Mouse (Mus musculus) CH12.LX (cell line): ENCODE measurements around the gene Vwce. TPM values are rescaled to one million over a fixed set of nuclear protein-coding genes. Genes with fewer than 3 reads are reported as not detected.

ENCODE experiments used
- DNase-seq: peaks from one replicate; pipeline ENCODE4 v3.0.0-alpha.2; 2013; ENCODE audit errors: extremely low read depth
- H3K27ac ChIP-seq: 2 replicates; pipeline ENCODE4 v1.5.1; 2012; ENCODE audit warnings: low read depth, mild to moderate bottlenecking, control low read depth, moderate library complexity; ENCODE audit not compliant: insufficient read depth
- H3K27me3 ChIP-seq: replicated peaks from 2 replicates; pipeline ENCODE3; 2012; ENCODE audit warnings: inconsistent platforms
- H3K36me3 ChIP-seq, 2 experiments: replicated peaks in 1 of 2; 2 replicates each; pipeline versions ENCODE3 to v1.6.1; 2012; ENCODE audit warnings: inconsistent platforms in 1 of 2, low read length in 1 of 2, mild to moderate bottlenecking in 1 of 2, mixed read lengths in 1 of 2, moderate library complexity in 1 of 2; ENCODE audit not compliant: control insufficient read depth in 1 of 2, insufficient read depth in 1 of 2
- H3K4me1 ChIP-seq, 2 experiments: 2 replicates each; pipeline ENCODE4 v1.6.1; 2012; ENCODE audit warnings: inconsistent platforms in 1 of 2, moderate library complexity in 1 of 2; ENCODE audit not compliant: insufficient read depth in 2 of 2, control insufficient read depth in 1 of 2
- H3K4me2 ChIP-seq: 2 replicates; pipeline ENCODE4 v1.6.1; 2012; ENCODE audit warnings: low read depth, mild to moderate bottlenecking, control low read depth; ENCODE audit not compliant: poor library complexity, insufficient read depth, severe bottlenecking
- H3K4me3 ChIP-seq, 3 experiments: fragments of 150-350 bp in 1 of 3; sonication (generic) in 1 of 3; replicated peaks in 1 of 3; 2 replicates each; pipeline versions ENCODE3 to v1.5.1; 2011 to 2012; ENCODE audit warnings: low read depth in 2 of 3, low read length in 2 of 3, mild to moderate bottlenecking in 2 of 3, moderate library complexity in 2 of 3, control low read depth in 1 of 3, improper control_type of control experiment in 1 of 3, inconsistent platforms in 1 of 3, mixed read lengths in 1 of 3; ENCODE audit not compliant: poor library complexity in 1 of 3
- H3K79me2 ChIP-seq: replicated peaks from 2 replicates; pipeline ENCODE4 v1.6.1; 2012; ENCODE audit warnings: mild to moderate bottlenecking, moderate library complexity; ENCODE audit not compliant: control insufficient read depth, poor library complexity, insufficient read depth, severe bottlenecking; ENCODE audit errors: extremely low read depth
- H3K9ac ChIP-seq: 2 replicates; pipeline ENCODE4 v1.6.1; 2012; ENCODE audit warnings: low read depth, mild to moderate bottlenecking, control low read depth, moderate library complexity; ENCODE audit not compliant: insufficient read depth
- H3K9me3 ChIP-seq: replicated peaks from 2 replicates; pipeline ENCODE3; 2012; ENCODE audit warnings: low read length, inconsistent platforms, mixed read lengths
- CHD1 ChIP-seq: IDR thresholded peaks from 2 replicates; pipeline ENCODE4 v1.6.1; 2012; ENCODE audit warnings: low read depth, low read length, improper control_type of control experiment, inconsistent platforms
- EP300 ChIP-seq: IDR thresholded peaks from 2 replicates; pipeline ENCODE4 v1.6.1; 2011; ENCODE audit warnings: low read length, improper control_type of control experiment
- ETS1 ChIP-seq: conservative IDR thresholded peaks from 2 replicates; pipeline ENCODE4 v1.6.1; 2012; ENCODE audit warnings: low read depth, mild to moderate bottlenecking, inconsistent platforms, low read length, improper control_type of control experiment, moderate library complexity
- GABPA ChIP-seq: IDR thresholded peaks from 2 replicates; pipeline ENCODE4 v1.6.1; 2012; ENCODE audit warnings: low read depth, low read length, improper control_type of control experiment, inconsistent platforms; ENCODE audit not compliant: insufficient replicate concordance
- HCFC1 ChIP-seq: IDR thresholded peaks from 2 replicates; pipeline ENCODE4 v1.6.1; 2012; ENCODE audit warnings: low read depth, mild to moderate bottlenecking, inconsistent platforms, low read length, improper control_type of control experiment
- IRF4 ChIP-seq: IDR thresholded peaks from 2 replicates; pipeline ENCODE4 v1.6.1; 2014; ENCODE audit warnings: low read depth, mild to moderate bottlenecking, inconsistent platforms, low read length, improper control_type of control experiment
- JUN ChIP-seq: IDR thresholded peaks from 2 replicates; pipeline ENCODE4 v1.6.1; 2011; ENCODE audit warnings: low read depth, mild to moderate bottlenecking, low read length, improper control_type of control experiment, moderate library complexity; ENCODE audit not compliant: insufficient read depth
- KAT2A ChIP-seq: IDR thresholded peaks from 2 replicates; pipeline ENCODE4 v1.6.1; 2012; ENCODE audit warnings: low read length, improper control_type of control experiment, inconsistent platforms; ENCODE audit not compliant: insufficient replicate concordance
- MAFK ChIP-seq: IDR thresholded peaks from 2 replicates; pipeline ENCODE4 v1.6.1; 2011; ENCODE audit warnings: low read length, improper control_type of control experiment; ENCODE audit not compliant: insufficient replicate concordance
- MAX ChIP-seq: IDR thresholded peaks from 2 replicates; pipeline ENCODE4 v1.6.1; 2011; ENCODE audit warnings: low read length, improper control_type of control experiment
- MAZ ChIP-seq: IDR thresholded peaks from 2 replicates; pipeline ENCODE4 v1.6.1; 2012; ENCODE audit warnings: low read depth, mild to moderate bottlenecking, inconsistent platforms, low read length, improper control_type of control experiment, moderate library complexity
- MEF2A ChIP-seq: IDR thresholded peaks from 2 replicates; pipeline ENCODE4 v1.6.1; 2014; ENCODE audit warnings: low read depth, mild to moderate bottlenecking, inconsistent platforms, low read length, improper control_type of control experiment, borderline replicate concordance
- MYC ChIP-seq: IDR thresholded peaks from 2 replicates; pipeline ENCODE4 v1.6.1; 2011; ENCODE audit warnings: low read depth, mild to moderate bottlenecking, improper control_type of control experiment, low read length
- NELFE ChIP-seq: IDR thresholded peaks from 2 replicates; pipeline ENCODE4 v1.6.1; 2011; ENCODE audit warnings: low read depth, low read length, improper control_type of control experiment
- NRF1 ChIP-seq: IDR thresholded peaks from 2 replicates; pipeline ENCODE4 v1.6.1; 2014; ENCODE audit warnings: low read depth, mild to moderate bottlenecking, inconsistent platforms, low read length, improper control_type of control experiment, moderate library complexity
- POLR2A ChIP-seq: IDR thresholded peaks from 2 replicates; pipeline ENCODE4 v1.6.1; 2011; ENCODE audit warnings: low read depth, mild to moderate bottlenecking, improper control_type of control experiment, low read length
- POLR2AphosphoS2 ChIP-seq: IDR thresholded peaks from 2 replicates; pipeline ENCODE4 v1.6.1; 2011; ENCODE audit warnings: low read depth, low read length, improper control_type of control experiment
- RAD21 ChIP-seq: IDR thresholded peaks from 2 replicates; pipeline ENCODE4 v1.6.1; 2011; ENCODE audit warnings: low read depth, mild to moderate bottlenecking, low read length, improper control_type of control experiment, moderate library complexity
- SIN3A ChIP-seq: IDR thresholded peaks from 2 replicates; pipeline ENCODE4 v1.6.1; 2012; ENCODE audit warnings: low read length, improper control_type of control experiment, inconsistent platforms
- SMC3 ChIP-seq: IDR thresholded peaks from 2 replicates; pipeline ENCODE4 v1.6.1; 2011; ENCODE audit warnings: low read depth, low read length, improper control_type of control experiment
- TCF12 ChIP-seq: IDR thresholded peaks from 2 replicates; pipeline ENCODE4 v1.6.1; 2014; ENCODE audit warnings: low read depth, mild to moderate bottlenecking, inconsistent platforms, low read length, improper control_type of control experiment
- ZMIZ1 ChIP-seq: IDR thresholded peaks from 2 replicates; pipeline ENCODE4 v1.6.1; 2012; ENCODE audit warnings: low read depth, mild to moderate bottlenecking, inconsistent platforms, low read length, improper control_type of control experiment
- ZNF384 ChIP-seq: IDR thresholded peaks from 2 replicates; pipeline ENCODE4 v1.6.1; 2012; ENCODE audit warnings: low read depth, low read length, improper control_type of control experiment, inconsistent platforms
- dilution Hi-C: fragments of 300-500 bp; cut with MboI; formaldehyde crosslinking; loops from 2 replicates; pipeline ENCODE4 v1.14.3; 2020; ENCODE audit warnings: low sequenced_read_pairs; ENCODE audit not compliant: extremely low pct_unique_long_range_greater_than_20kb, extremely low pct_ligation_motif_present
- in situ Hi-C: fragments of 300-500 bp; cut with MboI; formaldehyde crosslinking; loops from 3 replicates; pipeline ENCODE4 v1.14.3; 2019; ENCODE audit warnings: low sequenced_read_pairs, low pct_ligation_motif_present, low pct_unique_long_range_greater_than_20kb, mixed read lengths
- polyA plus RNA-seq: library from polyadenylated mRNA; unstranded; fragments of >175 nt; gene quantifications from 2 replicates; pipeline ENCODE4 v1.2.1, GENCODE M21; 2012; ENCODE audit warnings: low read depth; ENCODE audit not compliant: insufficient read length
- total RNA-seq, 2 experiments: library from RNA; depleted of rRNA; stranded (reverse); fragments of 300-350 nt in 1 of 2; fragments of >200 nt in 1 of 2; gene quantifications; 2 replicates each; pipeline ENCODE4 v1.2.3; 2012 to 2014

Vwce gene
- total and polyA plus RNA-seq, 3 experiments: 0.04 to 1.3 (median 0.13) TPM

GRCm38 (mm10) chr19:10699851-10700250, 65.8 kb downstream of the Vwce start:
- dilution Hi-C loops (no loop called here), in situ Hi-C loops (no loop called here)
- H3K36me3 ChIP-seq: peaks cover 4 to 49% of the 10 kb centered on the region in 2 experiments
- H3K9me3 ChIP-seq: no peaks in the 10 kb centered on the region
- H3K79me2 ChIP-seq: peaks cover 41% of the 10 kb centered on the region
- H3K4me2 ChIP-seq: no peak overlapping the region
- TF ChIP-seq ETS1: no peak
- no peak for TF ChIP-seq EP300
- TF ChIP-seq KAT2A: no peak
- TF ChIP-seq CHD1: no peak
- no peak for TF ChIP-seq SMC3
- TF ChIP-seq TCF12: no peak
- no peak for TF ChIP-seq IRF4
- TF ChIP-seq SIN3A: no peak
- no peak for TF ChIP-seq MYC
- no peak for TF ChIP-seq ZNF384
- TF ChIP-seq MAZ: no peak
- TF ChIP-seq RAD21: no peak
- no peak overlapping the region for H3K9ac ChIP-seq
- H3K4me3 ChIP-seq: no peak overlapping the region
- DNase-seq: no peak
- H3K4me1 ChIP-seq: peaks cover 3 to 75% of the 10 kb centered on the region in 2 experiments
- no peaks in the 10 kb centered on the region for H3K27me3 ChIP-seq
- no peak overlapping the region for H3K27ac ChIP-seq

DNA sequence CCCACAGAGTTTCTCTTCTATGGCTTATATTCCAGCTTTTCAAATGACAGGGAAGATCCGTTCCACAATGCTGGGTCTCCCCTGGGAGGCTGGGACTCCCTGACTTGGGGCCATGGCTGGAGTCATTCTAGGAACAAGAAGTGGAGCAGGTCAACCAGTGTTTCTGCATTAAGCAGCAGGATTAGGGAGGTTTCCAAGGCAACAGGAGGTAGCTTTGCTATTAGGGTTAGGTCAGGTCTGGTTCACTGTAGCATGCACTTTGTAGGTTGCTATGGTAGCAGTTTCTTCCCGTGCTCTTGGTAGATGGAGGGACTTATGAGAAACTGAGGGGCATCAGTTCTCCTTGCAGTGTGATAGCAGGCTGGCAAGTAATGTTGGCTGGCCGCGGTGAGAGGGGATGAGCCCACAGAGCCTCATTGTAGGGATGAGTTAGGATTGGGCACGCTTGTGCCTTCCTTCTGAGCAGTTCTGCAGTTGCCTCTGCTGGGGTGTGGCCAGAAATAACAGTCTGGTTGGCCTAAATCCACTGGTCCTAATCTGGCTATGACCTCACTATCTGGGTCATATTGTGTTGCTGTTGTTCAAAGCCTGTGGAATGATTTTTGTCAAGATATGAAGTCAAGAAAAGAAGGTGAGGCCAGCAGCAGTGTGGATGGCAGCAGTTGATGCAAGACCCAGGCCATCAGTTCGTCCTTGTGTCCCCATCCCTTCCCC, 67.2 kb downstream of the Vwce start:
- DNase-seq: no peak
- Histone ChIP-seq H3K79me2 (peaks cover 31% of the 10 kb centered on the region), H3K27ac (no peak overlapping the region), H3K9ac (no peak overlapping the region), H3K4me3 (no peak overlapping the region), H3K36me3 (peaks cover 4 to 52% of the 10 kb centered on the region in 2 experiments), H3K4me1 (peaks cover 0 to 64% of the 10 kb centered on the region in 2 experiments; a peak in 3 of 4 replicates), H3K9me3 (no peaks in the 10 kb centered on the region), H3K27me3 (no peaks in the 10 kb centered on the region), H3K4me2 (no peak overlapping the region)
- dilution Hi-C loops (no loop called here), in situ Hi-C loops (no loop called here)
- TF ChIP-seq KAT2A: no peak
- TF ChIP-seq ZNF384: no peak
- TF ChIP-seq NELFE: no peak
- TF ChIP-seq ZMIZ1: no peak
- no peak for TF ChIP-seq POLR2AphosphoS2
- TF ChIP-seq HCFC1: no peak
- TF ChIP-seq POLR2A: no peak
- no peak for TF ChIP-seq JUN
- TF ChIP-seq NRF1: no peak
- TF ChIP-seq SIN3A: no peak
- TF ChIP-seq ETS1: no peak
- TF ChIP-seq GABPA: no peak
- TF ChIP-seq MAFK: no peak
- TF ChIP-seq MYC: no peak
- no peak for TF ChIP-seq MEF2A
- no peak for TF ChIP-seq MAX
